ENCODE assay signal across 21 mouse cellular contexts in genomic region chr2:148047611-148048010, GRCm38 (mm10). TPM values are rescaled to one million over a fixed set of nuclear protein-coding genes. Genes with fewer than 3 reads are reported as not detected.
DNase-seq lines count a peak whose midpoint lies in the region; ATAC-seq and TF ChIP-seq lines count a peak whose summit lies in the region.
"Had no signal": no experiment of that assay in that cellular context is flagged by ENCODE, and none has a peak within 500 bp of the region (broad histone marks: within the 10 kb centered on the region; RNA-seq: fewer than 3 reads in every experiment).

No protein-coding gene starts in this region.

- no peaks in the 10 kb centered on the region for H3K36me3 ChIP-seq in hindbrain, embryonic 11.5 days (ENCODE audit: control insufficient read depth, insufficient read depth, low read length)
- no peaks in the 10 kb centered on the region for H3K36me3 ChIP-seq in hindbrain, embryonic 13.5 days
- 0 out of 2 replicates have a peak, but pooled peaks cover 15% of the 10 kb centered on the region for H3K36me3 ChIP-seq in lung, embryonic 14.5 days (ENCODE audit: insufficient read depth)
- H3K36me3 ChIP-seq in midbrain, embryonic 11.5 days (ENCODE audit: control insufficient read depth, insufficient read depth, low read length) = no peaks in the 10 kb centered on the region
- no peaks in the 10 kb centered on the region for H3K36me3 ChIP-seq in midbrain, postnatal 0 days (ENCODE audit: insufficient read depth, low read length)
- H3K36me3 ChIP-seq: embryonic facial prominence, embryonic 15.5 days; forebrain, embryonic 10.5 days; heart, embryonic 12.5 days; hindbrain, embryonic 10.5 days had no signal

- H3K4me1 ChIP-seq in hindbrain, embryonic 11.5 days (replicated peaks; ENCODE audit: control insufficient read depth, insufficient read depth, low read length) = no peaks in the 10 kb centered on the region; the same call in 1 of the 2 replicates
- H3K4me1 ChIP-seq in hindbrain, embryonic 13.5 days (replicated peaks) = peaks cover 7% of the 10 kb centered on the region
- no peaks in the 10 kb centered on the region for H3K4me1 ChIP-seq in lung, embryonic 14.5 days (ENCODE audit: insufficient read depth)
- H3K4me1 ChIP-seq in midbrain, embryonic 11.5 days (ENCODE audit: control insufficient read depth, insufficient read depth, low read length) = peaks cover 6% of the 10 kb centered on the region
- no peaks in the 10 kb centered on the region for H3K4me1 ChIP-seq in midbrain, postnatal 0 days (ENCODE audit: insufficient read depth, low read length)

- ATAC-seq in hindbrain, embryonic 11.5 days (ENCODE audit: low FRiP score) = no peak
- no peak for ATAC-seq in hindbrain, embryonic 13.5 days (ENCODE audit: low FRiP score)
- ATAC-seq in lung, embryonic 14.5 days (ENCODE audit: insufficient read depth) = no peak
- ATAC-seq in midbrain, embryonic 11.5 days (ENCODE audit: low FRiP score) = no peak
- ATAC-seq in midbrain, postnatal 0 days (ENCODE audit: low FRiP score) = no peak

- DNase-seq in hindbrain, embryonic 11.5 days (ENCODE audit: low spot score) = peak; percentile 44
- DNase-seq in lung, embryonic 14.5 days = no peak
- no peak for DNase-seq in lung, adult 18-20 months
- DNase-seq in midbrain, embryonic 11.5 days (ENCODE audit: low spot score, missing footprints) = peak; percentile 89
- DNase-seq in midbrain, postnatal 0 days (ENCODE audit: low spot score) = no peak
- DNase-seq: adrenal gland, adult 2 months; adrenal gland, postnatal 25 days; cerebellum, adult 18-20 months; cerebellum, adult 9-11 months; cerebellum, postnatal 36 days; embryo, embryonic 11 days; gastrocnemius, adult 2 months; gastrocnemius, postnatal 25 days had no signal

- H3K27ac ChIP-seq in hindbrain, embryonic 11.5 days (ENCODE audit: low read depth, low read length) = no peak overlapping the region
- H3K27ac ChIP-seq in hindbrain, embryonic 13.5 days = no peak overlapping the region
- H3K27ac ChIP-seq in lung, embryonic 14.5 days (ENCODE audit: low read depth) = peak overlapping the region; percentile 32; the same call in 1 of the 2 replicates
- H3K27ac ChIP-seq in midbrain, embryonic 11.5 days (ENCODE audit: low read depth, low read length) = no peak overlapping the region
- H3K27ac ChIP-seq in midbrain, postnatal 0 days (ENCODE audit: low read depth, low read length) = no peak overlapping the region
- H3K27ac ChIP-seq: embryonic facial prominence, embryonic 15.5 days; forebrain, embryonic 10.5 days; gastrocnemius, adult 2 months; hindbrain, embryonic 10.5 days had no signal

- H3K4me2 ChIP-seq in hindbrain, embryonic 11.5 days (replicated peaks; ENCODE audit: low read depth, low read length) = no peak overlapping the region
- H3K4me2 ChIP-seq in hindbrain, embryonic 13.5 days = no peak overlapping the region
- peak overlapping the region; percentile 59 for H3K4me2 ChIP-seq in lung, embryonic 14.5 days
- no peak overlapping the region for H3K4me2 ChIP-seq in midbrain, embryonic 11.5 days
- H3K4me2 ChIP-seq in midbrain, postnatal 0 days (ENCODE audit: low read depth, low read length, poor library complexity, severe bottlenecking) = no peak overlapping the region

- WGBS in hindbrain, embryonic 11.5 days = 7% methylated on average over 8 of the region's 8 CpGs
- WGBS in hindbrain, embryonic 13.5 days = 3% methylated on average over 8 of the region's 8 CpGs
- 17% methylated on average over 8 of the region's 8 CpGs for WGBS in lung, embryonic 14.5 days
- WGBS in midbrain, embryonic 11.5 days = 5% methylated on average over 8 of the region's 8 CpGs
- WGBS in midbrain, postnatal 0 days = 6% methylated on average over 8 of the region's 8 CpGs

- H3K9me3 ChIP-seq in hindbrain, embryonic 11.5 days (ENCODE audit: control insufficient read depth, low read length) = no peaks in the 10 kb centered on the region
- no peaks in the 10 kb centered on the region for H3K9me3 ChIP-seq in hindbrain, embryonic 13.5 days
- no peaks in the 10 kb centered on the region for H3K9me3 ChIP-seq in lung, embryonic 14.5 days (ENCODE audit: low read depth, low read length)
- H3K9me3 ChIP-seq in midbrain, embryonic 11.5 days (ENCODE audit: control insufficient read depth, low read length) = no peaks in the 10 kb centered on the region
- H3K9me3 ChIP-seq in midbrain, postnatal 0 days (ENCODE audit: low read length) = no peaks in the 10 kb centered on the region
- H3K9me3 ChIP-seq: embryonic facial prominence, embryonic 15.5 days; forebrain, embryonic 10.5 days; heart, embryonic 12.5 days; hindbrain, embryonic 10.5 days had no signal

- peaks cover 97% of the 10 kb centered on the region for H3K27me3 ChIP-seq in hindbrain, embryonic 11.5 days (ENCODE audit: control insufficient read depth, insufficient read depth, low read length)
- peaks cover 100% of the 10 kb centered on the region for H3K27me3 ChIP-seq in hindbrain, embryonic 13.5 days
- peaks cover 93% of the 10 kb centered on the region for H3K27me3 ChIP-seq in lung, embryonic 14.5 days (ENCODE audit: insufficient read depth, low read length)
- peaks cover 95% of the 10 kb centered on the region for H3K27me3 ChIP-seq in midbrain, embryonic 11.5 days (ENCODE audit: control insufficient read depth, insufficient read depth, low read length)
- H3K27me3 ChIP-seq in midbrain, postnatal 0 days (ENCODE audit: insufficient read depth, low read length) = peaks cover 88% of the 10 kb centered on the region

- no peak overlapping the region for H3K9ac ChIP-seq in hindbrain, embryonic 11.5 days (ENCODE audit: low read depth, low read length)
- no peak overlapping the region for H3K9ac ChIP-seq in hindbrain, embryonic 13.5 days
- peak overlapping the region; percentile 16; the same call in 1 of the 2 replicates for H3K9ac ChIP-seq in lung, embryonic 14.5 days
- no peak overlapping the region for H3K9ac ChIP-seq in midbrain, embryonic 11.5 days (ENCODE audit: low read length)
- no peak overlapping the region for H3K9ac ChIP-seq in midbrain, postnatal 0 days (replicated peaks; ENCODE audit: low read length, poor library complexity, severe bottlenecking)
- H3K9ac ChIP-seq: embryonic facial prominence, embryonic 15.5 days; heart, embryonic 12.5 days had no signal

- TF ChIP-seq CTCF in lung, embryonic 14.5 days (IDR thresholded peaks at IDR 0.05; ENCODE audit: low read depth) = no peak
- no peak for TF ChIP-seq CTCF in midbrain, postnatal 0 days (IDR thresholded peaks at IDR 0.05)

- H3K4me3 ChIP-seq in hindbrain, embryonic 11.5 days (ENCODE audit: low read depth, low read length) = no peak overlapping the region
- no peak overlapping the region for H3K4me3 ChIP-seq in hindbrain, embryonic 13.5 days
- peak overlapping the region; percentile 36; the same call in 1 of the 2 replicates for H3K4me3 ChIP-seq in lung, embryonic 14.5 days (ENCODE audit: low read depth, low read length)
- H3K4me3 ChIP-seq in midbrain, embryonic 11.5 days (ENCODE audit: low read depth, low read length) = no peak overlapping the region
- no peak overlapping the region for H3K4me3 ChIP-seq in midbrain, postnatal 0 days (ENCODE audit: low read depth, low read length)
- H3K4me3 ChIP-seq: embryonic facial prominence, embryonic 15.5 days; erythroblast, embryonic 14.5 days; forebrain, embryonic 10.5 days; gastrocnemius, adult 2 months had no signal

RNA-seq across cellular contexts. Expression of gene Foxa2, which starts 0.8 kb away (rescaled TPM):
- 3.4 and 4.5 TPM in 2 replicates for polyA plus RNA-seq in hindbrain, embryonic 11.5 days (2014; fragmentation: Nextera tagmentation; extraction: Ambion mirVana)
- polyA plus RNA-seq in hindbrain, embryonic 13.5 days (2015; fragmentation: Nextera tagmentation; extraction: Ambion mirVana) = 1.7 and 2.1 TPM in 2 replicates
- polyA plus RNA-seq in lung, embryonic 14.5 days (2014; fragmentation: Nextera tagmentation; extraction: Ambion mirVana) = 41.5 and 43.2 TPM in 2 replicates
- 15.1 and 17.9 TPM in 2 replicates for polyA plus RNA-seq in midbrain, embryonic 11.5 days (2014; fragmentation: Nextera tagmentation; extraction: Ambion mirVana)
- 7.0 and 11.1 TPM in 2 replicates for total RNA-seq in midbrain, postnatal 0 days (2014; rRNA removed)
- polyA plus RNA-seq in midbrain, postnatal 0 days (2015; fragmentation: Nextera tagmentation; extraction: Ambion mirVana) = 2.7 and 3.3 TPM in 2 replicates
- total RNA-seq: adrenal gland, adult 2 months; adrenal gland, postnatal 25 days; gastrocnemius, adult 2 months; gastrocnemius, postnatal 25 days; granulocyte monocyte progenitor cell, adult 5-6 weeks; heart, postnatal 25 days had no signal
- polyA plus RNA-seq: erythroblast, embryonic 14.5 days had no signal

Comparison
In these comparisons a context has a peak if more than half of its experiments do, and no peak if none do; other contexts are left out.
1. DNase-seq: peak in hindbrain, embryonic 11.5 days (single experiment) and midbrain, embryonic 11.5 days (single experiment); none in lung, embryonic 14.5 days (single experiment), lung, adult 18-20 months (0 of 2) and midbrain, postnatal 0 days (single experiment).